Mouse (Mus musculus): ENCODE results near the gene Ugt3a1. TPM values are rescaled to one million over a fixed set of nuclear protein-coding genes. Genes with fewer than 3 reads are reported as not detected.
"Not testable (repeated sequence)": the region's sequence is repeated elsewhere in the genome, so short reads cannot be mapped to it uniquely, and the experiment has no call there.

Gene Ugt3a1
- not detected for total RNA-seq (2021)
- long read RNA-seq, experiment 1 = 0 reads
- long read RNA-seq, experiment 2 = 0 reads

- no peak for DNase-seq (ENCODE audit: low spot score in 2 of 2)
Observed at GRCm38 (mm10) chr15:9276838-9277295, at the start of gene Ugt3a1. Gene Ugt3a1, plus strand, starts transcription at chr15:9276888.

DNA sequence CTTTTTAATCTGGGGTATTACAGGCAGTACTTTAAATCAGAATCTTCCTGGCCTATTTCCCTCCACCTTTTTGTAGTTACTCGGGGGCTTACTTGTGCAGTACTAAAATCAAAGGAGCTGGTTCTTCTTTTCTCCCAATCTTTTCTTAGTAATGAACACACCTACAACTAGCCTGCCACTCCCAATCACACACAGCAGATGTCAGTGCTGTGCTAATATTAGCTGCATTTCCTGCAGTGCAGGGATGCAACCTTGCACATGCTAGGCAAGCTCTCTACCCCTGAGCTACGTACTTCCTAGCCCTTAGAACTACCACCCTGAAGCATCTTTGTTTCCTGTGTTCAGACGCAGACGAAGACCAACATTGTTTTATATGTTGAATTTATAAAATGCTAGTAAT is 45.8 kb upstream of the Ugt3a1 start:
- DNase-seq (ENCODE audit: low spot score in 2 of 2) = not testable (repeated sequence)

- DNase-seq (ENCODE audit: low spot score in 2 of 2) = no peak
Observed at GRCm38 (mm10) chr15:9246345-9246744, 30.3 kb upstream of the Ugt3a1 start.

DNA sequence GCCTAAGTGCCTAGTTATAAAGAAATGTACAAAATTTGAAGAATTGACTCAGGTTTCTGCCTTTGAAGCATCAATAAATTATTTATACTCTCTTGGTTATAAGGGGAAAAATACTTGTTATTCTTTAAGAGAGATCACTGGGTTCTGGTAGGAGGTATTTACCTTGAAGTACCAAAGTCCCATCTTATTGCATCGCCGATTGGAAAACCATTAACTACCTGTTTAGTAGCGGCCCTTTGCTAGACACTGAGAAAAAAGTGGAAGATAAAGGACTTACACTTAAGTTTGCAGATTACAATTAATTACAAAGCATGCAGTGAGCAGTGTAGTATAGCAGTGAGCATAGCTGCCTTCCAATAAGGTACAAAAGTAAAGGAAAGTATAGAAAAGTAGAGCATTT is 23.8 kb upstream of the Ugt3a1 start:
- DNase-seq (ENCODE audit: low spot score in 2 of 2) = no peak

DNA sequence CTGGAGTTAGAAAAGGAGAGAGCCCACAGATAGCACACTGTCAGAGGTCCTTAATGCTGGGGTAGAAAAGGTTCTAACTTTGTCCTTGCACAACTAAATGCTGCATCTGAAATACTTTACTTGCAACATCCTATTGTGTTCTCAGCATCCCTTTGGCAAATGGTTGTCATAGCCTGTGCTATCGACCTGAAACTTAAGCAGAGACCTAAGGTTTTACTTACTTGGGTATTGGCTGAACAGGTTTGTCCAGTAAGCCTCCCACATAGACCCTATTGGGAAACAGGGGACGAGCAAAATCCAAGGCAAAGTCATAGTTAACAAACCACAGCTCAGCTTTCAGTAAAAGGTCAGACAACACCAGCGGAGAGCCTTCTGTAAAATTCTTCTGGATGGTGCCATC is 16.1 kb upstream of the Ugt3a1 start:
- no peak for DNase-seq (ENCODE audit: low spot score in 2 of 2)

DNA sequence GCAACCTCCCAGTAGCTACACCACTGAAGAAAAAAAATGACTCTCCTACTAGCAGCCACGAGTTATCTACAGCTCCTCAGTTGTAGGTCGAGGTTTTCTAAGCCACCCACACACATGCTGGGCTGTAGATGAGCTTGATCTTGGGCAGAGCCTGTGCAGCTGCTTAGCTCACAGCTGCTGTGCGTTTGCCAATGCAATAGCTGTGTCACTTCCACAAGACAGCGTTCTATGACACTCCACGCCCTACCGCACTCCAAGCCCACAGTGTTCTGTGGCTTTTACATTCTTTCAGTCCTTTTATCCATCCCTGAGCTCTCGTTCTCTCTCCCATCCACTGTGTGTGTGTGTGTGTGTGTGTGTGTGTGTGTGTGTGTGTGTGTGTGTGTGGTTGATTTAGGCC is 4.8 kb upstream of the Ugt3a1 start:
- no peak for DNase-seq (ENCODE audit: low spot score in 2 of 2)

- DNase-seq (ENCODE audit: low spot score in 2 of 2) = no peak
Observed at GRCm38 (mm10) chr15:9279026-9279425, 2.3 kb downstream of the Ugt3a1 start.

- DNase-seq (ENCODE audit: low spot score in 2 of 2) = no peak
Observed at GRCm38 (mm10) chr15:9279596-9279995, 2.9 kb downstream of the Ugt3a1 start.

DNA sequence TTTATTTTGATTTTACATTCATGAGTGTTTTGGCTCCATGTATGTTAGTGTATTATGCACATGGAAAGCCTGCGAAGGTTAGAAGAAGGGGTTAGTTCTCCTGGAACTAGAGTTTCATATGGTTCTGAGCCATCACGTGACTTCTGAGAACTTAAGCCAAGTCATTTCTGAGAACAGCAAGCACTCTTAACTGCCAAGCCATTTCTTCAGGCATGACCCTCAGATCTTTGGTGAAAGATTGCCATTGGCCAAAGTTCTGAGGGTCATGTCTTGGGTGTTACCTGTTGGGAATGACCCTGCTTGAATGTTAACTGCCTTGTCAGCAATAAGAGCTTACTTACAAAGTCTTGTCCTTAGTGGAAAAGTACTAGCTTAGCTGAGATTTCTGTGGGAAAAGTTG is 6.5 kb downstream of the Ugt3a1 start:
- no peak for DNase-seq (ENCODE audit: low spot score in 2 of 2)

DNA sequence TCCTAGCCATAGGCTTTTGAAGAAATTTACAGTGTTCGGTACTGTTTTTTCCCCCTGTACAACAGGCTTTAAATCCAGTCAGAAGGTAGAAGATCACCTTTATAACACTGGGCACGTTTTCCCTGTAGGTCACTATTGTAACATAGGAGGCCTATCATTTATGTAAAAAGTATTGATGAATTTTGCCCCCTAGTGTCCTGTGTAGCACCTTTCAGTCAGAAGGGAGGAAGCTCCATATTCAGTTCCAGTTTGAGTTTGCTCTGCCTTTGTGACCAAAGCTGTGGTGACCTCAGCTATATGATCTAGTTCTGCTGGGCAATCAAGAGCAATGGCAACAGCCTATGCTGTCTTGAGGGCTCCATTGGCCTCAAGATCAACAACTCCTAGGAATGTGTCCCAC is 13.0 kb downstream of the Ugt3a1 start:
- DNase-seq (ENCODE audit: low spot score in 2 of 2) = no peak

- no peak for DNase-seq (ENCODE audit: low spot score in 2 of 2)
Observed at GRCm38 (mm10) chr15:9305978-9306692, 29.4 kb downstream of the Ugt3a1 start.

GRCm38 (mm10) chr15:9334596-9334995 is 57.9 kb downstream of the Ugt3a1 start:
- DNase-seq (ENCODE audit: low spot score in 2 of 2) = no peak

DNA sequence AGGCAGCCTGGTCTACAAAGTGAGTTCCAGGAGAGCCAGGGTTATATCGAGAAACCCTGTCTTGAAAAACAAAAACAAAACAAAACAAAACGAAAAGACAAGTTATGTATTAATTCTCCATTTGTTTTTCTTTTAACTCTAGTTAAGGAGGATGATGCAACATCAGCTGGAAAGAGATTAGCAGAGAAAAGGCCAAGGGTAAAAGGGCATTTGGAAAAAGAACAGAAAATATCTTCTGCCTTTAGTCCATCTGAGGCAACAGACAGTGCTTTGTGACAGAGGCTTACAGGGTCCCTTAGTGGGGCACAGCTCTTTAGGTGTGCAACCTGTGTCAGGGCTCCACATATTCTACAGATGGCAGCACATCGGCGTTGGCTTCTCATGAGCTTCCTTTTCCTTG is 58.7 kb downstream of the Ugt3a1 start, which contains the start of gene Ugt3a2:
Ugt3a2 (plus strand) TSS at position 210 of the 400 bp plus-strand sequence.
- no peak for DNase-seq (ENCODE audit: low spot score in 2 of 2)

GRCm38 (mm10) chr15:9336616-9337015 is 59.9 kb downstream of the Ugt3a1 start:
- DNase-seq (ENCODE audit: low spot score in 2 of 2) = no peak

GRCm38 (mm10) chr15:9337021-9337420 is 60.3 kb downstream of the Ugt3a1 start:
- no peak for DNase-seq (ENCODE audit: low spot score in 2 of 2)

GRCm38 (mm10) chr15:9348739-9349138 is 72.1 kb downstream of the Ugt3a1 start:
- DNase-seq (ENCODE audit: low spot score in 2 of 2) = no peak

- DNase-seq (ENCODE audit: low spot score in 2 of 2) = no peak
Observed at GRCm38 (mm10) chr15:9362801-9363200, 86.1 kb downstream of the Ugt3a1 start.

Other genes starting within 250 kb of the Ugt3a1 start
- 10 to 100 TPM; 47.1 to 75.0 TPM for gene Nadk2, start 205.6 kb upstream of the Ugt3a1 start, total RNA-seq (2021)
- 10 to 100 TPM; 27.2 to 29.1 TPM for gene Lmbrd2, start 136.3 kb upstream of the Ugt3a1 start, total RNA-seq (2021)
- 1 to 10 TPM; 2.8 to 2.9 TPM for gene Skp2, start 121.5 kb upstream of the Ugt3a1 start, total RNA-seq (2021)
- gene Ugt3a2, start 58.7 kb downstream of the Ugt3a1 start, total RNA-seq (2021) = under 1 TPM; 0.16 to 0.20 TPM
- not detected for gene Capsl, start 159.1 kb downstream of the Ugt3a1 start, total RNA-seq (2021)

Measured in adrenal gland, adult 18-20 months (tissue).